Mouse (Mus musculus) ovary, postnatal 14 days (tissue): ENCODE measurements around the gene Hdac9.

ENCODE experiments used
- DNase-seq: peaks from one replicate; pipeline ENCODE4 v3.0.0; 2022; ENCODE audit warnings: low spot score

The Hdac9 gene

DNA sequence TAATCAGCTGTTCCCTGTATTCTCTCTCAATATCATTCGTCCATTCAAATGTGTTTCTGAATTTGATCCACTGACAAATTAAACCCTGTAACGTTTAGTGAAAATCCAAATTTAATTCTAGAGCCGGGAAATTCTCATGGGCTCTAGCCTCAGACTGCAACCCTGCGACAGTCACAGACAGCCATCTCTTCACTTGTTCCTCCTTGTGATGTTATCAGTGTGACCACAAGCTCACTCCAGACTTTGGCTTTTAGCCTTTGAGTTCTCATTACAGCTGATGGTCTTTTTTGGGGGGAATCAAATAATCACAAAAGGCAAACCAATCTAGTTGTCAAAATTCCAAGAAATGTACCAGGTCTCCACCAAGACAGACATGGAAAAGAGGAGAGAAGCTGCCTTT is 578.0 kb downstream of the Hdac9 start:
- no peak for DNase-seq

DNA sequence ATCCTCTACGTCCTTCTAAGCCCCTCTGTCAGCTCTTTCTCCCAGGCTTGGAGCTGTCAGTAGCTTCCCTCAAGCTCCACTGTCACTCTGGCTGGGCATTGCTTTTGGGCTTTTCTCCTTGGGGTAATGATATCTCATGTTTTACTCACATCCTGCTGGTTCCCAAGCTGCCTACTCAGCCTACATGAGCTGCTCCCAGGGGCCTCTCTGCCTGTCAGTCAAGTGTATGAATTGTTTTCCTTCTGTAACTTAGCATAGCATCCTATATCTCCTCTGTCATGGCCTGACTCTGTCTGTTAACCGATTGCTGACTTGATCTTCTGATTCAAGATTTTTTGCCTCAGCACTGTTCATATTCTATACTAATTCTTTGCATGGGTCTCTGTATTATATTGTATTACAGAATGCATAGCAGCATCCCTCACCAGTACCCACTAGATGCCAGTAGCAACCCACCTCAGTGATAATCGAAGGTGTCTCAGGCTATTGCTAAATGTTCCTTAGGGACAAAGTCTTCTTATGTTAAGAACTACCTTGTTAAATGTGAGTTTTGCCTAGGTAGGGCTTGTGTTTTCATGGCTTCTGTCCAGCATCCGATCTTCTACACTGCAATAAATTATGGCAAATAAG is 582.3 kb downstream of the Hdac9 start:
- DNase-seq, result no peak

- DNase-seq, result no peak
These were observed 584.0 kb downstream of the Hdac9 start for GRCm38 (mm10) chr12:34332884-34333283.

DNA sequence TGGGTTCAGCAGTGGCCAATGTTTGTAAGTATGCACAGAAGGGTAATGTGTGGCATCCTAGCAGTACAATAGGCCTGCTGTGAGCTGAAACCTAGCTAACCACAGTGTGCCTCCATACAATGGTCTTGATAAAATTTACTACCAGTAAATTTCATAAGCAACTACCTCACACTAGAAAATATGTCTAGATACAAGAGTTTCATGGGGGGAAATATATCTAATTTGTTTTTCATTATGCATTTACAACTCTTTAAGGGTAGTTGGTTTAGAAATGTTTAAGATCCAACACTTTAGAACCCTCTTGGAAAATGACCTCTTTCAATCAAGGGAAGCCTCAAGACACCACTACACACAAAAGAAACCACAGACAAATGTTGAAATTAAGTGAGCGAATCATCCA is 589.8 kb downstream of the Hdac9 start:
- DNase-seq, result no peak

DNA sequence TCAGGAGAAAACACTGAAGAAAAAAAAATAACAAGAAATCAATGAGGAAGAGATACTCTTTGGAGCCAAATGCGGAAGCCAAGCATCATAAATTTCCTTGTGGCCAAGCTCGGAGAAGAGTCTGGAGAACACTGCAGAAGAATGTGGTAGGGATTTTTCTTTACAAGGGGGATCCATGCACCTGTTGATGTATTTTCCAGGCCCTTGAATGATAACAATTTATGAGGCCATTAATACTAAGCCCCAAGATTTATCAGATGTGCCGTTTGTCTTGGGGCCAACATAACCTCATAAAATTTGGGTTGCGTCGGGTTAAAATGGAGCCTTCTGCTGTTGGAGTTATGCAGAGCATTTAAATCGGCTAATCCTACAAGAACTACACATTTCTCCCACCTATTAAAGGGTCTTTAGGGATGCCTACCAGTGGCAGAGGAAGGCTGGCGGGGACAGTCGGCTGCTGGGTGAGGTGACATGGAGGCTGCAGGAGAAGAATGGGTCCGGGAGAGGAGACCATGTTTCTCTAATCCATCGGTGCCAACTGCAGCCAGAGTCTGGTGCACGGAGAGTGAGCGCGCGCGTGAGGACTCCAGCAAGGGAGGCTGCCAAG is 604.7 kb downstream of the Hdac9 start:
- DNase-seq, result no peak

DNA sequence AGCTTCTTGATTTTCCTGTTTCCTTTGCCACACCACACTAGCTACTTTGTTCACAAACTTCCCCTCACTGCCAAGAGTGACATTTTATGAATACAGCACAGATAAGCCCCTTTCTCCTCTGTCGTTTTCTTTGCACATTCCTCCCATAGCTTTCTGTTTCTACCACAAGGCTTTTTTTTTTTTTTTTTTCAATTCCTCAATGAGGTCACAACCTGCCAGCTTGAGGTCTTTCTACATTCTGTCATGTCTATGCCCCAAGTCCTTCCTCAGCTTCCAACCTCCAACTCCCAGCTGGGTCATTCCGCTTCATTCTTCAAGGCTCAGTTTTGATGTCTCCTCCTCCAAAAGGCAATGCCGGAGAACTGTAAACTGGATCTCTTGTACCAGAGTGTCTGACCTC is 611.4 kb downstream of the Hdac9 start:
- no peak for DNase-seq

GRCm38 (mm10) chr12:34292346-34292745 is 624.5 kb downstream of the Hdac9 start:
- DNase-seq, result no peak

- DNase-seq, result no peak
These were observed 629.7 kb downstream of the Hdac9 start for GRCm38 (mm10) chr12:34287218-34287617.

- no peak for DNase-seq
These were observed 632.0 kb downstream of the Hdac9 start for GRCm38 (mm10) chr12:34284888-34285287.

DNA sequence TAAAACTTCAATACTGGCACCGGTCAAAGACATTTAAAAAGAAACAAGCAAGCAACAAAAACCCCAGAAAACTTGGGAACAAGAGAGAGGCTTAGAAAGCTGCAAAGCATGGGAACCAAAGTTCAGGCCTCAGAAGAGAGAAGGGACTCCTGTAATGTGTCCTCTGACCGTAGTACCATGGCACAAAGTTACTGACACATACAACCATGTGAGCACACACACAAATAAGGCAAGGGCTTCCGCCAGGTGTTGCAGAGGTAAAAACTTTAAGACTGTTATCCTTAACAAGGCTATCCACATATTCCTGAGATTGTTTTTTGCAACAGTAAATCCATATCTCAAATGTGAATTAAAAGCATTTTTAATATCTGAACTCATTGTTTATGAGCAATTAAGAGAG is 632.5 kb downstream of the Hdac9 start:
- DNase-seq, result no peak

DNA sequence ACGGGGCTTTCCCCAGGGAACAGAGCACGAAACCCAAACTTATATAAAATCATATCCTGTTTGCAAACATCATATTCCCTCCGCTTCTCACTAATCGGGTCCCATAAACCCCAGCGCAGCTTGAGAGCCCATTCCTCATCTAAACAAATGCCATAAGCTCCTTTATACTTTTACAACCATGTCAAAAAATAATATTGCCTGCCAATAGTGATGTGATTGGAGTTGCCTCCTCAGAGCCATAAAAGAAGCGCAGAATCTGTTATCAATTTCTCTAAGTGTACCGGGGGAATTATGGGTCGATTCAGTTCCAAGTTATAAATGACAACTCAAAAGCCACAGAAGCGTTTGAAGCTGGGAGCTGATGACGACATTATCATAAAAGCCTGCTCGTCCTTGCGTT is 638.1 kb downstream of the Hdac9 start:
- DNase-seq, result no peak

DNA sequence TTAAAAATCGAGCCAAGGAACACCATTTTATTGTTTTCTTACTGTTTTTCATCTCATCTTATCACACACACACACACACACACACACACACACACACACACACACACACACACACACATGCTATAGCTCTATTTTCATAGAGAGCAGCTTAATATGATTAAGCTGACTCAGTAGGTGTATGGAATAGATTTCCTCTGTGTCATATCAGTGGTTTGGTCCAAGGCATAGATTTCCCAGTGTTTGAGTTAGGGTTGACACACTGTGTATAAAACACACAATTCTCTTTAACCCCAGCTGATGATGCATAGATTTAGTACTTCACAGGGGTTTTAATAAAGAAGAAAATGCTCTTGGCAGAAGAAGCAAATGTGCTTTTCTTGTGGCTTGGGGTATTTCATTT is 643.1 kb downstream of the Hdac9 start:
- no peak for DNase-seq

DNA sequence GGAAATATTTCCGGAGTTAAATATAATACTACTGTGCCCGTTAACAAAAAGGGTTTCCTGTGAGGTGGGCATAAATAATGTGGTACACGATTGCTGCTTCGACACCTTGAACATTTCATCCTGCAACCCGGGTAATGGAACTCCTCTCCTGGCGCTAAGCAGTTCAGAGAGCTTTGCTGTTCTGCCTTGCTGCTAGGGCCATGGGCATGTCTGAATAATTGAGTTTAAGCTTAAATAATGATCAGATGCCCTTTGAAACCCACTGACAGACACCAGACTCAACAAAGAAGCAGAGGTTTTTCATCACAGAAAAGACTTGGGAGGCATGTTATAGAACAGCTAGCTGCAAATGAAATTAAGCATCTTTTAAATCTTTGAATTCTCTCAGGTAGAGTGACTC is 646.8 kb downstream of the Hdac9 start:
- no peak for DNase-seq

- no peak for DNase-seq
These were observed 647.3 kb downstream of the Hdac9 start for GRCm38 (mm10) chr12:34269472-34270040.

DNA sequence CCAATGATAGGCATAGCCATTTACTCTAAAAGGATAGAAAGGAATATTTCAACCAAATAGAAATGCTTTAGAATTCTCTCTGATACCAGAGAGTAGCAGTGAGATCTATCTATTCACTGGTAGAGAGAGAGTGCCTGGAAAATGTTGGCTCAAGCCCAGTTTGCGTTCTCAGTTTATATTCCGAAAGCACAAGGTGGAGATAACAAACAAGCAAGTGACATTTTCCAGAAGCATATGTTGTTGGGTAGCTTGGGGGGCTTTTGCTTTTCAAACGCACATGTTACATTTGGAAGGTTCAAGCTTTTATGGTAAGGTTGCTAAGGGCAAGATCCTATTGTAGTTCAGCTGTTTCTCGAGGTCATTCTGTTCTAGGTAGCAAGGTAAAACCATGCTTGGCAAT is 657.2 kb downstream of the Hdac9 start:
- no peak for DNase-seq

GRCm38 (mm10) chr12:34249160-34249559 is 667.7 kb downstream of the Hdac9 start:
- no peak for DNase-seq

DNA sequence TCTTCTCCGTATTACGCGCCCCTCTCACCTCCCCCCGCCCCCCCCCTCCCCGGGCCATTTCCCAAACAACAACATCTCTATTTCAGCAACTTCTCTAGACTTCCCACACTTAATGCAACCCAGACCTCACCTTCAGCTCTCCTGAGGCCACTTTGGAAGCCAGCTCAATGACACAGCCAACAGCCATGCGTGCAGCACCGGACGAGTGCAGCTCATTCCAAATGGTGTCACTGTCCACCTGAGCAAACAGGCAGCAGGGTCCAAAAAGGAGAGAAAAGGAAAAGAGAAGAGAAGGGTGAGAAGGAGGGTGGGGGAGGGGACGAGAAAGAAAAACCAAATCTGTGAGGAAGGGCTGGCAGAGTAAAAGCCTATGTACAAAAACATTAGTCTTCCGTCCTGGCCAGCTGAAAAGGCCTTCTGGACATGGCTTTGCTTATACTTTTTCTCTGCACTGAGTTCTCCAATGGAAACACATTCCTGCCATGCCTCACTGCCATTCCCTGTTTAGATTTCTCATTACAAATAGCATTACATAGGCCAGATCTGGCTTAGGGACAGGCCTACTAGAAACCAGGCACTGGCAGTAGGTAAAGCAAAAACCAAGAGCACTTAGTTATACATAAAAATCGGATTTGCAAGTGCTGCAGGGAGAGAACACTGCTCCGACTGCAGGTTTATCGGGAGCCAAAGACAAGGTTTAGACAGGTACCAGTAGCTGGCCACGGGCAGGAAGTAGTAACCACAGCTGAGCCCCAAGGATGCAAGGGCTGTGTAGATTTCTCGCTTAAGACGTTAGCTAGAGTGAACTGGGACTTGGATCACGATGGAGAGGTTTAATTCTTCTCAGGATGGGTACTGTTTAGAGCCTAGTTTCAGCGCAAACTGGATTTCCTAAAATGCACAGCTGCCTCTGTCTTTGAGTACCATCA is 668.4 kb downstream of the Hdac9 start:
- no peak for DNase-seq

DNA sequence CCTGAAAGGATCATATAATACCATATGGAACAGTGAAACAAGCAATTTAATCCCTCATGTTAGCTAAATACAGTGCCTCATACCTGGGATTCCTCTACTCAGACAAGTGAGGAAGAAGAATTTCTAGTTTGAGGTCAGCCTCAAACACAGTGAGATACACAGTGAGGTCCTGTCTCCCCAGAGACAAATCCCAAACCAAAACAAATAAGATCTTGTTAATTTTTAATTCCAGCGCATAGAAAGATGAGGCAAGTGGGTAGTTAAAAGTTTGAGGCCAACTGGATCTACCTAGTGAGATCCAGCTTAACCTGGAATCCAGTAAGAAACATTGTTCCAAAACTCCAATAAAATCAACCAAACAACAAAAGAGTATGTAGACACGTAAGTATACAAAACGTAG is 678.1 kb downstream of the Hdac9 start:
- DNase-seq, result no peak

DNA sequence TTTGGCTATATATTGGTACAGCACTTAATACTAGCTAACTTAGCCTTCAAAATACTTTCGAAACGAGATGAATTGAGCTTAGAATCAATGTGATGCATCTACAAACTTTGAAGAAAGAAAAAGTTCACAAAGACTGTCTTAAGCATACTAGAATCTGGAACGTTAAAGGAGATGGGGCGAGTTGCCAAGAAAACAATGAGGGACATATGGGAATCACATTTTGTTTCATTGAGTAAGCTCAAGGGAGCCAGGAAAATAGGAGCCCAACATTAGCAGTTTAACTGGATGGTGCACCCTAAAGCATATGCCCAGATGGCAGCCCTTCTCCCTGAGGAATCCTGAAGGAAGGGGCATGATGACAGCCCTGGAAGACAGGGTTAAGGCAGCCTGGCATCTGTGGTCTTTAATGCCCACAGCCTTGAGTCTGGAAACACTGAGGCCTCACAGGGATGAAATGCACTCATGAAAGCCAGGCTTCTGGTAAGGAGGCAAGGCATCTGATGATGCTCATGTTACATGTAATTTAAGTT is 685.2 kb downstream of the Hdac9 start:
- DNase-seq, result no peak

- DNase-seq, result no peak
These were observed 692.4 kb downstream of the Hdac9 start for GRCm38 (mm10) chr12:34224505-34224904.

GRCm38 (mm10) chr12:34221014-34221413 is 695.9 kb downstream of the Hdac9 start:
- no peak for DNase-seq
